Mouse (Mus musculus) adrenal gland, postnatal 4 days (tissue): ENCODE results near the gene Rft1. TPM values are rescaled to one million over a fixed set of nuclear protein-coding genes. Genes with fewer than 3 reads are reported as not detected.
A peak's percentile ranks its signal among the peaks of the same experiment; 100 is the strongest.

Experiments
- DNase-seq, 2 experiments: peaks; one replicate each; pipeline ENCODE4 v3.0.0; 2021 to 2022; ENCODE audit warnings: low spot score in 2 of 2, mixed read lengths in 2 of 2
- total RNA-seq, 2 experiments: library from RNA; stranded (reverse); gene quantifications; 2 replicates each; pipeline ENCODE4 v1.2.3; 2021

Rft1 gene
- total RNA-seq, 2 experiments from 2014 or later = 32.8 to 36.3 TPM

DNA sequence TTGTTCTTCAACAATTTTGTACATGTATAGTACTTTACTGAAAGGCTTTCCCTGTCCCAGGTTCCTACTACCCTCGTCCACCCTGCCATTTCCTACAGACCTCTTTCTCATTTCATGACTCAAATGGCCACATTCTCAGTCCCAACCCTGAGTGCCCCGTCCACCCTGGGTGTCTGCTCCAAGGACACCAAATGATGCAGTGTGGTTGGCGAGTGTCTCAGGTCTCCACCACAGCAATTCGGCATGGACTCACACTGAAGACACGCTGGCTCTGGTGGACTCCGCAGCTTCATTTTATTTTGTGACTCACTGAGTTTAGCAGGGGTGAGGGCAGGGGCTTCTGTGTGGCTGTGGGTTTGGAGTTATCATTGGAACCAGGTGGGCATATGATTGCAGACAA lies 16.0 kb downstream of the Rft1 start:
- DNase-seq = no peak

DNA sequence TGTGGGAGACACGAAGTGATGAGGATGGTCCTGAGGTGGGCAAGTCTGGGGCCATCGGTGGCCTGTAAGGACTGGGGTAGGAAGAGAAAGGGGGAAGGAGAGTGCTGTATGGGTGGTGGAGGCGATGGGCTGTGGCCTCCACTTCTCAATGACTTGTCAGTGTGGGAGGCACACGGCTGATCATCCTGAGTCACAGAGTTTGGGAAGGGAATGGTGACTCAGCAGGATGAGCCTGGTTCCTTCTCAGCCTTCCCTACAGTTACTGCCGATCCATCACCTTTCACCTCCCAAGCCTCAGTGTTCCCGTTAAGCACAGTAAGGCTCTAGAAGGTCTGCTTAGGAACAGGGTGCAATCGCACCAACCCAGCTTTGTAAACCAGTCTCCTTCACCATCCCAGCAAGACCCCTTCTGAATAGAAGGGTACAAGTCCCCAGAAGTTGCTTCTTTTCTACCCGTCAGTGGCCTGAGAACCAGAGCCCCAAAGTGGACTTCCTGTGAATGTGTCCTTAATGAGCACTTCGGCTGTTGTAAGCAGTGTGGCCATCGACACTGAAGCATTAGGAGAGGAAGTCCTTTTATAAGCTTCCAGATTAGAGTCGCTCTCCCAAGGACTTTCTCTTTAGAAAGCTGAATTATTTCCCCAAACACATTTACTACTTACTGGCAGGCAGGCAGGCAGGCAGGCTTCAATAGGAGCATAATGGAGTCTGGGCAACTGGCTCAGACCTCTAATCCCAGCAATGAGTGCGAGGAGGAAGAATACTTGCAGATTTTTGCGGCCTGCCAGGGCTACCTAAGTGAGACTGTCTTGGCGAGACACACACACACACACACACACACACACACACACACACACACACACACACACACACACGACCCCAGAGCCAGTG lies 17.2 kb downstream of the Rft1 start:
- no peak for DNase-seq

DNA sequence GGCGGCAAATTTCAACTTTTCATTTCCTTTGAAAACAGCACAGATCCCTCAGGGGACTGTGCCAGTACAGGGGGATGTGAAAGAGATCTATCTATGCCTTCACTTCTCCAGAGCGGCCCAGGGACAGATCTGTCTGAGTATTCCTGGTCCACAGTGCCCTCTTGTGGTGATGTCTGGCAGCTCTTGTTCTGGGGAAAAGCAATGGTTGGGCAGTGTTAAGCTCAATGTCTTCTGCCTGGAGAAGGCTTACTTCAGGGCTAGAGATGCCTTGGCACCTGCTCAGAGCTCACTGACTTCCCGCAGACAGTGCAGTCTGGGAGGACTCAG lies 17.8 kb downstream of the Rft1 start:
- DNase-seq = peak; percentile 64 to 81

GRCm38 (mm10) chr14:30674947-30675346 lies 20.8 kb downstream of the Rft1 start:
- DNase-seq = no peak

DNA sequence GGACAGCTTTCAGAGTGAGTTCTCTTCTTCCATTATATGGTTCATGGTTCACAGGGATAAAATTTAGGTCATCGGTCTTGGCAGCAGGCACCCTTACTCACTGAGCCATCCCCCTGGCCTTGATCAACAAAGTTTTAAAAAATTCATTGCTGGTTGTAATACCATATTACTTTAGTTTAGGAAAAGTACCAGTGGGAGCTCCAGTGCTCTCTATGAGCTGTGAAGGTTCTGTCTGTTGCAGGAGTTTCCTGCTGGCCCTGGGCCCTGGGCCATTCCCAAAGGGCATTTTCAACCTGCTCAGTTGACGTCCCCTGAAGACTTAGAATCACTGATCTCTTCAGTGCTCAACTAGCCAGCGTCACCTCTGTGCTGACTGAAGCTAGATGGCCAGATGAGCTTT lies 28.0 kb downstream of the Rft1 start:
- DNase-seq = no peak

DNA sequence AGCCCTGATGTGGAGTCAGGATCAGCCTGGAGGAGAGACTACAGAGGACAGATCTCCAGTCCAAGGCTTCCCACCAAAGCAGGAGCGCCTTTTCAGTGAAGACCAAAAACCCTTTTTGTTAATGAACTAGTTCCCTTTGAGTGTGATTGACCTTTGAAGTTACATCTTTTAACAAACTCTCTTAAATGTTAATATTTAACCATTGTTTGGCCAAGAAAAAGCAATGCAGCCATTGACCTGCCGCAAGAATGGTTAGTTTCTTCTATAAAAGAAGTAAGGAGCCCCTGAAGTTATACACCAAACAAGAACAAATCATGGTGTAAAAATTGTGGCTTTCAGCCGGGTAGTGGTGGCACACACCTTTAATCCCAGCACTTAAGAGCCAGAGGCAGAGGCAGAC lies 36.5 kb downstream of the Rft1 start:
- no peak for DNase-seq

GRCm38 (mm10) chr14:30692439-30692838 lies 38.3 kb downstream of the Rft1 start:
- no peak for DNase-seq

DNA sequence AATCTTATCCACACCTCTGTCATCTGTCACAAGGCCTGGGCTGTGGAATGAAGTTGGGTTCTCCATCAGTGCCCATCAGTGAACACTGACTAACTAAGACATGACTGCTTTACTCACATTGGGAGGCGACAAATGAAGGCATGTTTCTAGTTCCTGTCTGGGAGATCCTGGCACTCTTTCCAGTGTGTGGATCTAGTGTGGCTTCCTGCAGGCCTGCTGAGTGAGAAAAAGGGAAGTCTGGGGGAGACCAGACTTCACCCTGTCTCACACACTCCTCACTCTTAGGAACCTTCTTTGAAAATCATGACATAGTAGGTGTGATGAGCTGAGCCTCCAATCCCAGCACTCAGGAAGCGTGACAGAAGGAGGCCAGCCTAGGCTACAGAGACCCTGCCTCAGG lies 40.6 kb downstream of the Rft1 start:
- DNase-seq = no peak

- DNase-seq = peak; percentile 46 to 67
These were observed 41.4 kb downstream of the Rft1 start for GRCm38 (mm10) chr14:30695609-30696008.

DNA sequence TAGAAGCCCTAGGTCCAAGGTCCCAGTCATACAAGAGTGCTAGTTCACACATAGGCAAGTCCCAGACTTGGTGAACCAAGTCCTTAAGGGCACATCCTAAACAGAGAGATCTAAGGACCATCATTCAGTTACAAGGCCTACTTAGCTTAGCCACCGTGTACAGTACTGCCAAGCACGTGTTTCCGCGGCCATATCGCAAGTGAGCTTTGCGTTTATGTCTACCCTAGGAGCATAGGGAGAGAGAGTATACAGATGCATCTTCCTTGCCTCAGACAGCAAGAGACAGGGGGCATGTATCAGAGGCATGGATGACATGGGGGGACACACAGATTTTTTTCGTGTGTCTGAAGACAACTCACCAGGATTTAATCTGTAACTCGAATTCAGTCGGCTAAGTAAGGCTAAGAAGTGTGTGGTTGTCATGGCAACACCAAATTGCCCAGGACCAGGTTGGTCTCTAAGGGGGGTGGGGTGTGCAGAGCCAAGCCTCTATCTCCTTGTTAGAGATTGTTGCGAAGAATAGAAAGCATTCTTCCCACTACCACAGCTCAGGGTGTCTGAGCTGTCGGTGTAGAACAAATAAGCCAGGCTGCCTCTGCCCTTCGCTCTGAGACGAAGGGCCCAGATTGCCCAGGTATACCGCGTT lies 43.4 kb downstream of the Rft1 start:
- no peak for DNase-seq

- peak in 1 of 2 experiments; percentile 47 for DNase-seq
These were observed 45.5 kb downstream of the Rft1 start for GRCm38 (mm10) chr14:30699656-30700055.

GRCm38 (mm10) chr14:30702512-30702911 lies 48.4 kb downstream of the Rft1 start:
- DNase-seq = no peak

DNA sequence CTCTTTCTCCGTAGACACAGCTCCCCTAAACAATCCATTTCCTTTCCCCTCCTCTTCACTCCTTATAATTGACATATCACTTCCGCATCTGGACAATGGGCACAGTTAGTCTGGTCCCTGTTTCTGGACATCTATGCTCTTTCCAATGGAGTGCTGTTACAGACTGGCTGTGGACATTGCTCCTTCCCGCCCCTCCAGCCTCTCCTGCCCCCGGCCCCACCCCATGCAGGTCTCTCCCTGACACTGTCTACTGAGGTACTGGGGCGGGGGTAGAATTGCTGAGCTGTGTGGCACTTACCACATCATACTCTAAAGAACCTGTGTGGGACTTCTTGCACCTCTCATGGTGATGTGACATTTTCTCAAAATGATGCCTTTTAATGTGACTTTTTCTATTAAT lies 48.9 kb downstream of the Rft1 start:
- DNase-seq = no peak

DNA sequence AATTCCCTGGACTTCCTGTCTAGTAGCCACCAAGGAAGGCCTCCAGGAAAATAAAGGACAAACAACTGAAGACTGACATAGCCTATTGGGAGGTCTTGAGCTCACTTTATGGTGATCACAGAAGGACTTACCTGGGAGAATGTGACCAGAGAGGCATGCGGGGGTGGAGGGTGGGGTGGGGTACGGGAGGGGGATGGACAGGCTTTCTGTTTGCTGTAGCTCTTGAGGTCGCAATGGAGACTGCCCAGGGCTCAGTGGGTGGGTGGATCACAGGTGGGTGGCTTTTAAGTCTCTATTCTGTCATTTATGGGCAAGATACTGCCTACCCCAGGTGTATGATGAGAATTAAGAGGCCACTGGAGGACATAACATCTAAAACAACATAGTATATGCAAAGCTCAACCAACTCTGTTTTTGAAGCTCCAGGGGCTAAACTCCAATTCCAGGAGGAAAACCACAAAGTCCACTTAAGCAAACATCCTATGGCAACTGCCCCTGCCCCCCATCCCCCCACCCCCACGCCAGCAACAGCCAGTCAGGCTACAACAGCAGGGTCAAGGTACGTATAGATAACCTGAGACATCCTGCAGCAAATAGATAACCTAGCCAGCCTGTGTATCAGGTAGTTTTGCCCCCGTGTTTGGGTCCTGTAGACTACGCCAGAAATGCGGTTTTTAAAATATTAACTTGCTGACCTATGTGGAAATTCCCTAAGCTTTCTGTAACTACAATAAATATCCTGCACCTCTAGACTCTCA lies 50.1 kb downstream of the Rft1 start:
- DNase-seq = no peak

DNA sequence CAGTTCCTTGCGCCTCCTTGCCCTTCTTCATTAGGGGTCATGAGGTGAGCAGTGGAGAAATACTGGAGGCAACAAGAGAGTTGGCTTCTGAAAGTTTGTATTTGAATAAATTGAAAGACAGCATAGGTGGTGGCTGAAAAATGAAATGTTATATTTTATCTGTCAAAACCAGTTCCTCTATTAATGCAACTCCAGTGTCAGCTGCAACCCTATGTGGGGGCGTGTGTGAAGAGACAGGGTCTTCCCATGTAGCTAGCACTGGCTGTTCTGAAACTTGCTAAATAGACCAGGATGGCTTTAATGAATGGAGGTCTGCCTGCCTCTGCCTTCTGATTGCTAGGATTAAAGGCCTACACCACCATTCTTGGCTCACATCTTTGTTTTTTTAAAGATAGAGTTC lies 57.7 kb downstream of the Rft1 start:
- no peak for DNase-seq

GRCm38 (mm10) chr14:30713769-30714168 lies 59.6 kb downstream of the Rft1 start:
- no peak for DNase-seq

DNA sequence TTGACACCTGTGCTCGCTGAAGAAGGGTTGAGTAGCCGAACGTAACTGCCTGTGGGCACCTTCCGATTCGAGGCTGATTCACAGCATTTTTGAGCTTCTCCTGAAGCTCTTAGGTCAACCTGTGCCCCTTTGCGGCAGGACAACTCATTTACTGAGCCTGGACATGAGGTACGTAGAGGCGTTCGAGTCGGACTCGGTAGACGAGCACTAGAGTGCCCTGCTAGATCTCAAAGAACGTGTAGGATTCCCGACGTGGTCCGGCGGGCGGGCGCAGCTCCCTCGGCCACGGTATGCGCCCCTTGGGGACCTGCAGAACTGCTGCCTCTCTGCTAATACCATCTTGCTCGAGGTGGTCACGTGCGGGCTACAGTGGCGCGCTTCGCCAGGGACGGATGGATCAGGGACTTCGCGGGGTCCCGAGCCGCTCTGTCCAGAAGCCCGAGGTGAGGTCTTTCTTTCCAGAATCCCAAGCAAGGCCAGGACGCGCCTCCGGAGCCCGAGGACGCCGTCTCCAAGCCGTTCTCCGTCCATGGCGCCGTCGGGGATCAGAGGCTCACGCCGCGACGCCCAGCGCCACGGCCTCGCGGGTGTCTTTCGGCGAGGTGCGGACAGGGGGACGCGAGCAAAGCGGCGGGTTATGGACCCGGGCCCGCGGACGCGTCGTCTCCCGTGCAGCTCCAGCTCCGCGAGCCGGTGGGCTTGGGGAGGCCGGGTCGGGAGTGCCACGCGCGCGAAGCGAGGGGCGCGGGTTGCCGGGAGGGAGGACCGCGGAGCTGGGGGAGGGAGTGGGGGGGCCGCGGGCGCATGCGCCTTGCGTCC lies 60.8 kb downstream of the Rft1 start, which contains the start of gene Sfmbt1:
Gene Sfmbt1 (plus strand): TSS at position 51 of the 819 bp plus-strand sequence.
- peak in 1 of 2 experiments; percentile 72 for DNase-seq

DNA sequence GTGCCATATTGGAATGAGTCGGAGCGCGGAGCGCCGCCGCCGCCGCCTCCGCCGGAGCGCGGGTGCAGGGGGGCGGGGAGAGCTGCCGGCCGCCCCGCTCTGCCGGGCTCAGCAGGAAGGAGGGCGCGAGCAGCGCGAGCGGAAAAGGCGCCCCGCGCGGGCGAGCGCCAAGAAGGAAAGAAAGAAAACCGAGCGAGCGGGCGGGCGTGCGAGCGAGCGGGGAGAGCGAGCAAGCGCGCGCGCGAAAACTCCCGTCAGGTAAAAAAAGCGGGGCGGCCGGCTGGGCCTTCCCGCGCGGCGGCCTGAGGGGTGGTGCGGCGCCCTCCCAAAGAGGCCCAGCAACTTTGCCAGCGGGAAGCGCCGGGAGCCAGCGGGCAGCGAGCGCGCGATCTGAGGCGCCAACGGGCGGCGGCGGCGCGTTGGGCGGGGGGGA lies 61.5 kb downstream of the Rft1 start:
- peak; percentile 43 to 71 for DNase-seq

DNA sequence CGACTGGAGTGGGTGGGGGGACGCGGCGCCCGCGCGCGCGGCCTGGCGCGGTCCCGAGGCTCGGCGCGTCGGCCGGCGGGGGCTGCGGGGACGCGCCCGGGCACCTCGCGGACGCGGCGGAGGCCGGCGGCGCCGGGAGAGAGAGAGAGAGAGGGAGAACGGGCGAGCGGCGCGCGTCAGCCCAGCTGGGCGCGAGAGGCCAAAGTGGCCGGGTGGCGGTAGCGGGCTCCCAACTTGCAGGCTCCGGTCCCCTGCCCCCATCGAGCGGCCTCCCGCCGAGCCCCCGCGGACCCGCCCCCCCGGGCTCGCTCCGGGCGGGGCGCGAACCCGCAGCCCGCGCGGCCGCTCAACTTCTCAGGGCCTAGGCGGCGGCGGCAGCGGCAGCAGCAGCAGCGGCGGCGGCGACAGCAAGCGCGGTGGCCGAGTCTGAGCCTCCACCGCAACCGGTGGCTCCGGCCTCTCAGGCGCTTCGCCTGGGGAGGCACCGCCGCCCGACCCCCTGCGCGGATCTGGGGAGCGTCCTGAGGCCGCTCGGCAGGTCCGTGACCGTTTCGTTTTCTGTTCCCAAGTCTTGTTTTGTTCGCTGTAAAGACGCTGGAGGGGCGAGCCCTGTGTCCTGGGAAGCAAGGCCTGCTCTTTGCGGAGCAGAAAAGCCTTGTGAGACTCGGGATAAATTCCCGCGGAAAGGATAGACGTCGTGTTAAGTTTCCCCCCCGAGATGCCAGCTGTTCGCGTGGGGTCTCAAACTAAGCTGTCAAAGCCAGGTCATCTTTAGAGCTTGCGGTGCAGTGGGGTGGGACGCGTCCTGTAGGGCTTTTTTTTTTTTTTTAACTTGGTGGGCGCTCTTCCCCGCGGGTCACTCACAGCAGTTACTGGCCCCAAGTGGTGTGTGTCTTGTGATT lies 62.1 kb downstream of the Rft1 start:
- peak in 1 of 2 experiments; percentile 57 for DNase-seq

DNA sequence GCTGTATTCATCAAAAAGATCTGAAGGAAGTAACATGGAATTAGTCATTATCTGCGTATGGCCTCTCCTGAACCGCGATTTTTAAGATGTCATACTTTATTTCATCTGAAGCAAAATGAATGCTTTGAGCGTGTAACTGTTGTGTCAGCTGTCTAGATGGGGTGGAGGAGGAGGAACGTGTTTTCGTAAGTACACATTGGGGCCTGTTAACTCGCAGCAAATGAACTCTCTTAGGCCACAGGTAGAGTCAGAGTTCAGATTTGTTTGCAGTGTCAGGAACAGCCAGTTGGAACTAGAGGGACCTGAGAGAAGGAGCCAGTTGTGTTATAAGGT lies 62.8 kb downstream of the Rft1 start:
- no peak for DNase-seq
